Comparison of ENCODE assay signal across 10 mouse cellular contexts in the genomic region with DNA sequence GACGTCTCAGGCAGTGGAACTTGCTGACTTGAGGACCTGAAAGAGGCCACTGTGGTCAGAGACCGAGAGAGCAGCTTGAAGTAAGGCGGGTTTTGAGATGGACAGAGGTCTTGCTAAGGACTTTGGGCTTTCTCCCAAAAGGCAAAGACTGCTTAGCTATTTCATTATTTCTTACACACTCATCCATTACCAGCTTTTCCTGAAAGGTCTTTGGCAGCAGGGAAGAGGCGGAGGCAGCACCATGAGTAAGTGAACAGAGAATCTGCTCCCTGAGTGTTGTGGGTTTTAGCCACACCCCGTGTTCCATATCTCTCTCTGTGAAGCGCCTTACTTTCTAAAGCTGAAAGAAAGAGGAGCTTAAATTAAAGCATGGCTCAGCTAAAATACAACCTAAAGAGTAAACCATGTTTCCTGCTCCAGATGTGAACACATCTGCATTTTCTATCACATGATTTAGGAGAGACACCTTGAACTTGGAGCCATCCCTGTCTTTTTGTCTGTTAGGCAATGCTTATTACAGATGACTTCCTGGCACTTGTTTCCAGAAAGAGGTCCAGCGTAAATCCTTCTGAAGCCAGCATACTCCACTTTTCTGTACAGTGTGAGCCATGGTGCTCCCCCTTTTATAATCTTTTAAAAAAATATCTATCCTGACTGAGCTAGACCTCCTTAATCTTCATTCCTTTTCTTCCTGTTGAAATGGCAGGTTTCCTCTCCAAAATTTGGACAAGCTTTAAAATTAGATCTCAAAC.
DNase-seq lines count a peak whose midpoint lies in the region; ATAC-seq lines count a peak whose summit lies in the region.
"Had no signal": no experiment of that assay in that cellular context is flagged by ENCODE, and none has a peak within 500 bp of the region (broad histone marks: within the 10 kb centered on the region; RNA-seq: fewer than 3 reads in every experiment).

No protein-coding gene starts in this region.

- H3K9me3 ChIP-seq in lung, embryonic 16.5 days (ENCODE audit: control insufficient read depth, low read length), result no peaks in the 10 kb centered on the region

- no peaks in the 10 kb centered on the region for H3K27me3 ChIP-seq in lung, embryonic 16.5 days (ENCODE audit: control insufficient read depth, insufficient read depth, low read depth, low read length)

- no peaks in the 10 kb centered on the region for H3K36me3 ChIP-seq in lung, embryonic 16.5 days (ENCODE audit: control insufficient read depth, insufficient read depth, low read length)
- H3K36me3 ChIP-seq: G1E had no signal

- H3K4me1 ChIP-seq in lung, embryonic 16.5 days (replicated peaks; ENCODE audit: control insufficient read depth, insufficient read depth, low read length), result peaks cover 10% of the 10 kb centered on the region

- H3K27ac ChIP-seq in lung, embryonic 16.5 days (ENCODE audit: low read length), result peak overlapping the region; percentile 55
- H3K27ac ChIP-seq: liver, embryonic 14.5 days had no signal

- ATAC-seq in frontal cortex, adult (ENCODE audit: low TSS enrichment), result peak; percentile 73
- ATAC-seq in lung, embryonic 16.5 days (ENCODE audit: low read depth), result peak; percentile 80

- DNase-seq in frontal cortex, postnatal 14 days (ENCODE audit: low spot score in 2 of 2), result no peak
- DNase-seq in lung, postnatal 14 days, result no peak
- peak; percentile 29 for DNase-seq in heart, postnatal 4 days
- peak; percentile 46 for DNase-seq in thymus, postnatal 0 days (ENCODE audit: low spot score)
- no peak for DNase-seq in cerebellum, postnatal 4 days (ENCODE audit: low spot score in 2 of 2)
- DNase-seq in testis, postnatal 14 days (ENCODE audit: low spot score), result no peak

- H3K4me3 ChIP-seq in lung, embryonic 16.5 days (ENCODE audit: low read length), result no peak overlapping the region

- 45% methylated on average over 7 of the region's 7 CpGs for WGBS in lung, embryonic 16.5 days

- H3K9ac ChIP-seq in lung, embryonic 16.5 days (ENCODE audit: low read length), result no peak overlapping the region
- H3K9ac ChIP-seq: liver, embryonic 14.5 days had no signal

- H3K4me2 ChIP-seq in lung, embryonic 16.5 days (ENCODE audit: low read depth, low read length), result no peak overlapping the region

Comparison
In these comparisons a context has a peak if more than half of its experiments do, and no peak if none do; other contexts are left out.
1. DNase-seq: peak in heart, postnatal 4 days (single experiment) and thymus, postnatal 0 days (single experiment); none in frontal cortex, postnatal 14 days (0 of 2), lung, postnatal 14 days (single experiment), cerebellum, postnatal 4 days (0 of 2) and testis, postnatal 14 days (single experiment).